Mouse (Mus musculus): ENCODE measurements around the gene Med16. TPM values are rescaled to one million over a fixed set of nuclear protein-coding genes. Genes with fewer than 3 reads are reported as not detected.
A peak's percentile ranks its signal among the peaks of the same experiment; 100 is the strongest.

Med16 gene
- polyA plus RNA-seq, 1 experiment from 2014 or later, result 27.1 TPM

GRCm38 (mm10) chr10:79917532-79918100 lies 8.9 kb upstream of the Med16 start:
- CTCF ChIA-PET, result interaction anchor here (1.6 kb wide), 1 partner anchor 82 kb away, joined by 4 read pairs; no protein-coding TSS in a partner anchor
- H3K27me3 ChIP-seq, result no peaks in the 10 kb centered on the region
- TF ChIP-seq CTCF (IDR thresholded peaks at IDR 0.05), result no peak
- in situ Hi-C loops (cut with MboI; ENCODE audit: low pct_unique_long_range_greater_than_20kb), result no loop called here
- no peak for ATAC-seq
- POLR2A ChIA-PET, result no interaction called here
- no peak for DNase-seq (ENCODE audit: low read depth, low spot score)

- no peak for DNase-seq (ENCODE audit: low read depth, low spot score)
- CTCF ChIA-PET, result interaction anchor here (1.6 kb wide), 1 partner anchor 82 kb away, joined by 4 read pairs; no protein-coding TSS in a partner anchor
- in situ Hi-C loops (cut with MboI; ENCODE audit: low pct_unique_long_range_greater_than_20kb), result no loop called here
These were observed 8.2 kb upstream of the Med16 start, which contains the start of gene Kiss1r for GRCm38 (mm10) chr10:79916808-79917531. Kiss1r (plus strand) TSS chr10:79916971.

DNA sequence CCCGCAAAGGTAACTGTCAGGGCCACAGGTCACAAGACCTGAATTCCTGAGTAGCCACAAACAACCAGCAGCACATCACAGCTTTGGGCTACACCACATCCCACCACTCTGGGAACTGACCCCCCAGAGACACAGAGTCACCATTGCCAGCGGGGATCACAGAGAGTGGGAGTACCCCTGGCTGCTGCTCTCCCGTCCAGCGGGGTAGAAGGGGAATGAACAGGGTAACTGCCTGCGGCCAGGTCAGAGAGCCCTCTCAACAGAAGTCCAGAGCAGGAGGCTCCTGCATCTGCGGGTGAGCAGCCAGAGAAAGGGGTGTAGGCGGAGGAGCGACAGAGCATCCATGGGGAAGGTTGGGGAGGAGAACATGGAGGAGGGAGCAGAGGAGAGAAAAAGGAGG lies 7.4 kb upstream of the Med16 start:
- no peak for DNase-seq (ENCODE audit: low read depth, low spot score)
- no peaks in the 10 kb centered on the region for H3K27me3 ChIP-seq
- POLR2A ChIA-PET, result interaction anchor here (1.1 kb wide), 1 partner anchor 12 kb away, joined by 3 read pairs; no protein-coding TSS in a partner anchor
- TF ChIP-seq CTCF (IDR thresholded peaks at IDR 0.05), result no peak
- CTCF ChIA-PET, result interaction anchor here (1.5 kb wide), 1 partner anchor 42 kb away, joined by 3 read pairs; no protein-coding TSS in a partner anchor
- no peak for ATAC-seq
- in situ Hi-C loops (cut with MboI; ENCODE audit: low pct_unique_long_range_greater_than_20kb), result no loop called here

More at GRCm38 (mm10) chr10:79916808-79917531, 8.2 kb upstream of the Med16 start, which contains the start of gene Kiss1r:
- TF ChIP-seq CTCF (IDR thresholded peaks at IDR 0.05), result no peak
- peak; percentile 76 for ATAC-seq
- POLR2A ChIA-PET, result interaction anchor here (1.0 to 1.1 kb wide), 2 partner anchors 11 to 92 kb away, joined by 3 read pairs; no protein-coding TSS in a partner anchor
- no peaks in the 10 kb centered on the region for H3K27me3 ChIP-seq

GRCm38 (mm10) chr10:79914948-79915596 lies 6.3 kb upstream of the Med16 start:
- H3K27me3 ChIP-seq, result no peaks in the 10 kb centered on the region
- ATAC-seq, result no peak
- ChIA-PET CTCF (interaction anchor here (1.4 to 1.5 kb wide), 2 partner anchors 43 to 80 kb away, joined by 3 to 4 read pairs; no protein-coding TSS in a partner anchor), POLR2A (interaction anchor here (1.3 kb wide), 1 partner anchor 61 kb away, joined by 8 read pairs; the partner anchor contains the start of gene Ptbp1)
- DNase-seq (ENCODE audit: low read depth, low spot score), result no peak
- TF ChIP-seq CTCF (IDR thresholded peaks at IDR 0.05), result no peak
- in situ Hi-C loops (cut with MboI; ENCODE audit: low pct_unique_long_range_greater_than_20kb), result no loop called here

DNA sequence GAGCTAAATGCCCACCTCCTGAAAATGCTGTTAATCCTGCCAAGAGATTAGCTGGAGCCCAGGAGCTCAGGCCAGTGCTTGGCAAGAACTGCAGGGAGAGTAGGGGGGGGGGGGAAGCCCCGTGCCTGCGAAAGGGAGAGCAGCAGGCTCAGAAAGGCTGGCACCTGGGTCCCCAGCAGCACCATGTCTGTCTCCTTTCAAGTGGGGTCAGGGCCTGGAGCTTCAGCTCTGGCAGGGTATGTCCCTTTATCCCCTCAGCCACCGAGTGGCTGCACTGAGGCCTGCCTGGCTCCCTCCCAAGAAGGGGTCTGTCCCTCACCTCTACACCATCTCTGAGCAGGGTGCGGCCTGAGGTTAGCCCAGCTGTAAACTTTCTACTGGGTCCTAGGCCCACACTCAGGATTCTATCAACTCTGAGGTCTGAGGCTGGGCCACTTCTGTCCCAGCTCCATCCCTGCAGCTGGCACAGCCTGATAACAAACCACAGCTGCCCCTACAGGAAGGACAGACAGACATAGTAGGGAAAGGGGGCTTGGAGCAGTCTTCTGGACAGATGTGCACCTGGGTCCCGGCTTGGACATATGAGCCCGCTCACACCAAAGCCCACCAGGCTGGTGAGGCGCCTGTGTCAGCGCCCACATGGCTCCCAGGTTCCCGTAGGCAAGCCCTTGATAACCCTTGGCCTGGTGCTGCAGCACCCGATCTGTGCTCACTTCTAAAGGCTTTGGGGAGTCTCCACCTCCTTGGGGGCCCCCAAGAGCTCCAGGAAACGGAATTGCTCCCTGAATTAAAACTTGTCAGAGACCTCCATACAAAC lies 5.6 kb upstream of the Med16 start:
- in situ Hi-C loops (cut with MboI; ENCODE audit: low pct_unique_long_range_greater_than_20kb), result no loop called here
- ATAC-seq, result no peak
- POLR2A ChIA-PET, result interaction anchor here (0.7 to 1.3 kb wide), 2 partner anchors 11 to 60 kb away, joined by 3 to 8 read pairs; partner anchors contain the start of gene Ptbp1

GRCm38 (mm10) chr10:79912412-79912811 lies 3.7 kb upstream of the Med16 start:
- H3K27me3 ChIP-seq, result no peaks in the 10 kb centered on the region
- DNase-seq (ENCODE audit: low read depth, low spot score) (no peak), ATAC-seq (no peak)
- TF ChIP-seq CTCF (IDR thresholded peaks at IDR 0.05), result no peak
- ChIA-PET POLR2A (no interaction called here), CTCF (interaction anchor here (2.5 kb wide), 1 partner anchor 13 kb away, joined by 8 read pairs; no protein-coding TSS in a partner anchor)
- in situ Hi-C loops (cut with MboI; ENCODE audit: low pct_unique_long_range_greater_than_20kb), result no loop called here

More for the DNA sequence above, 5.6 kb upstream of the Med16 start:
- no peak for DNase-seq (ENCODE audit: low read depth, low spot score)
- H3K27me3 ChIP-seq, result no peaks in the 10 kb centered on the region
- TF ChIP-seq CTCF (IDR thresholded peaks at IDR 0.05), result no peak
- CTCF ChIA-PET, result interaction anchor here (0.7 to 1.5 kb wide), 4 partner anchors 44 to 294 kb away, joined by 3 to 4 read pairs (median 3); no protein-coding TSS in a partner anchor

DNA sequence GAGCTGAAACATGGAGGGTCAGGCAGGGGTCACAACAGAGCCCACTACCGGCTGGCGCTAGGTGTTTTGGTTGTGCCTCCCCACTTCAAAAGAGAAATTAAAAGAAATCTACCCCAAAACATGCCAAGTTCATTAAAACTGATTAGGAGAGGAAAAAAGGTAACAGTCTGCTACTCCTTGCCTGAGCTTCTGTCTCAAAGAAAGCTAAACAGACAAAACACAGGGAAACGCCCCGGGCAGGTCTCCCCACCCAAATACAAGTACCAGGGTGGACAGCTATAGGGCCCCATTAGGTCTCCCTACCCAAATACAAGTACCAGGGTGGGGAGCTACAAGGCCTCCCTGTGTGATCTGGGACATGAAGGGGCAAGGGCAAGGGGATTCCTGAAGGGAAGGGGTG lies 1.8 kb upstream of the Med16 start, which contains the start of gene Gm26602:
Gm26602 (plus strand) TSS at position 301 of the 400 bp plus-strand sequence.
- H3K27me3 ChIP-seq, result no peaks in the 10 kb centered on the region
- no peak for TF ChIP-seq CTCF (IDR thresholded peaks at IDR 0.05)
- ChIA-PET CTCF (interaction anchor here (0.8 to 3.7 kb wide), 3 partner anchors 11 to 27 kb away, joined by 3 to 15 read pairs (median 8); partner anchors contain the start of gene R3hdm4), POLR2A (no interaction called here)
- DNase-seq (ENCODE audit: low read depth, low spot score) (no peak), ATAC-seq (no peak)
- in situ Hi-C loops (cut with MboI; ENCODE audit: low pct_unique_long_range_greater_than_20kb), result no loop called here

GRCm38 (mm10) chr10:79909092-79909922 lies 584 bp upstream of the Med16 start:
- ATAC-seq (no peak), DNase-seq (ENCODE audit: low read depth, low spot score) (no peak)
- ChIA-PET POLR2A (interaction anchor here (0.6 to 1.2 kb wide), 6 partner anchors 12 to 44 kb away, joined by 3 to 5 read pairs (median 4); no protein-coding TSS in a partner anchor), CTCF (interaction anchor here (1.4 to 3.7 kb wide), 5 partner anchors 16 to 75 kb away, joined by 4 to 15 read pairs (median 6); partner anchors contain the start of gene Tmem259)
- no peaks in the 10 kb centered on the region for H3K27me3 ChIP-seq
- no peak for TF ChIP-seq CTCF (IDR thresholded peaks at IDR 0.05)
- in situ Hi-C loops (cut with MboI; ENCODE audit: low pct_unique_long_range_greater_than_20kb), result no loop called here
